Mouse (Mus musculus) 3T3-L1 (cell line): ENCODE measurements around the gene Ankrd11.
"Not testable (repeated sequence)": the region's sequence is repeated elsewhere in the genome, so short reads cannot be mapped to it uniquely, and the experiment has no call there.

Experiments
- DNase-seq: peaks from one replicate; pipeline ENCODE4 v3.0.0-alpha.2; 2015; ENCODE audit warnings: low read depth, low spot score

The Ankrd11 gene

GRCm38 (mm10) chr8:123042158-123042973 lies at the start of gene Ankrd11:
Gene Ankrd11, minus strand, starts transcription at chr8:123042277.
- DNase-seq = peak; percentile 100

- DNase-seq = no peak
Measured at GRCm38 (mm10) chr8:123087289-123087688, 45.2 kb upstream of the Ankrd11 start.

- no peak for DNase-seq
Measured at GRCm38 (mm10) chr8:123083610-123084009, 41.5 kb upstream of the Ankrd11 start.

- DNase-seq = no peak
Measured at GRCm38 (mm10) chr8:123082993-123083392, 40.9 kb upstream of the Ankrd11 start.

- DNase-seq = no peak
Measured at GRCm38 (mm10) chr8:123077213-123077612, 35.1 kb upstream of the Ankrd11 start.

- DNase-seq = peak; percentile 82
Measured at GRCm38 (mm10) chr8:123071176-123071575, 29.1 kb upstream of the Ankrd11 start.

GRCm38 (mm10) chr8:123066101-123066683 lies 24.1 kb upstream of the Ankrd11 start:
- peak; percentile 78 for DNase-seq

GRCm38 (mm10) chr8:123065214-123066100 lies 23.4 kb upstream of the Ankrd11 start:
- DNase-seq = peak; percentile 95

GRCm38 (mm10) chr8:123064809-123065213 lies 22.7 kb upstream of the Ankrd11 start:
- peak; percentile 47 for DNase-seq

GRCm38 (mm10) chr8:123064072-123064471 lies 22.0 kb upstream of the Ankrd11 start:
- no peak for DNase-seq

- no peak for DNase-seq
Measured at GRCm38 (mm10) chr8:123062721-123063120, 20.6 kb upstream of the Ankrd11 start, which contains the start of gene Spg7. Gene Spg7, plus strand, starts transcription at chr8:123062942.

GRCm38 (mm10) chr8:123051458-123051857 lies 9.4 kb upstream of the Ankrd11 start:
- no peak for DNase-seq

GRCm38 (mm10) chr8:123048402-123048801 lies 6.3 kb upstream of the Ankrd11 start:
- peak; percentile 67 for DNase-seq

- no peak for DNase-seq
Measured at GRCm38 (mm10) chr8:123047827-123048226, 5.8 kb upstream of the Ankrd11 start.

GRCm38 (mm10) chr8:123046706-123047105 lies 4.6 kb upstream of the Ankrd11 start:
- DNase-seq = no peak

GRCm38 (mm10) chr8:123044743-123045425 lies 2.8 kb upstream of the Ankrd11 start:
- not testable (repeated sequence) for DNase-seq

GRCm38 (mm10) chr8:123043941-123044340 lies 1.9 kb upstream of the Ankrd11 start:
- no peak for DNase-seq

GRCm38 (mm10) chr8:123042974-123043625 lies 1.0 kb upstream of the Ankrd11 start:
- peak; percentile 37 for DNase-seq

- DNase-seq = no peak
Measured at GRCm38 (mm10) chr8:123041774-123042105, 337 bp downstream of the Ankrd11 start.

- peak; percentile 73 for DNase-seq
Measured at GRCm38 (mm10) chr8:123041008-123041773, 886 bp downstream of the Ankrd11 start.
